Mouse (Mus musculus): Measurements from ENCODE around the gene March1.

The March1 gene

GRCm38 (mm10) chr8:66022815-66023214 is 405.1 kb downstream of the March1 start:
- no peak for DNase-seq

- no peak for DNase-seq
Observed at GRCm38 (mm10) chr8:66033651-66034050, 416.0 kb downstream of the March1 start.

GRCm38 (mm10) chr8:66034429-66034828 is 416.7 kb downstream of the March1 start:
- no peak for DNase-seq

GRCm38 (mm10) chr8:66094152-66094551 is 476.5 kb downstream of the March1 start:
- DNase-seq = no peak

GRCm38 (mm10) chr8:66098148-66098547 is 480.4 kb downstream of the March1 start:
- DNase-seq = no peak

- DNase-seq = no peak
Observed at GRCm38 (mm10) chr8:66119294-66119693, 501.6 kb downstream of the March1 start.

GRCm38 (mm10) chr8:66159648-66160047 is 541.9 kb downstream of the March1 start:
- no peak for DNase-seq

- no peak for DNase-seq
Observed at GRCm38 (mm10) chr8:66166835-66167234, 549.1 kb downstream of the March1 start.

- DNase-seq = no peak
Observed at GRCm38 (mm10) chr8:66167405-66168173, 549.9 kb downstream of the March1 start.

- no peak for DNase-seq
Observed at GRCm38 (mm10) chr8:66179336-66179735, 561.6 kb downstream of the March1 start.

GRCm38 (mm10) chr8:66181265-66181664 is 563.6 kb downstream of the March1 start:
- DNase-seq = no peak

- no peak for DNase-seq
Observed at GRCm38 (mm10) chr8:66182257-66182656, 564.6 kb downstream of the March1 start.

- no peak for DNase-seq
Observed at GRCm38 (mm10) chr8:66183454-66183853, 565.8 kb downstream of the March1 start.

GRCm38 (mm10) chr8:66185226-66185625 is 567.5 kb downstream of the March1 start:
- no peak for DNase-seq

- DNase-seq = no peak
Observed at GRCm38 (mm10) chr8:66194416-66194815, 576.7 kb downstream of the March1 start.

GRCm38 (mm10) chr8:66200169-66200568 is 582.5 kb downstream of the March1 start:
- DNase-seq = no peak

GRCm38 (mm10) chr8:66203814-66204438 is 586.2 kb downstream of the March1 start:
- no peak for DNase-seq

GRCm38 (mm10) chr8:66209553-66209952 is 591.9 kb downstream of the March1 start:
- no peak for DNase-seq

GRCm38 (mm10) chr8:66210294-66210693 is 592.6 kb downstream of the March1 start:
- no peak for DNase-seq

- no peak for DNase-seq
Observed at GRCm38 (mm10) chr8:66219974-66220373, 602.3 kb downstream of the March1 start.

- no peak for DNase-seq
Observed at GRCm38 (mm10) chr8:66229931-66230330, 612.2 kb downstream of the March1 start.

GRCm38 (mm10) chr8:66269546-66269945 is 651.8 kb downstream of the March1 start:
- DNase-seq = no peak

GRCm38 (mm10) chr8:66270116-66270515 is 652.4 kb downstream of the March1 start:
- DNase-seq = no peak

GRCm38 (mm10) chr8:66317824-66318223 is 700.1 kb downstream of the March1 start:
- DNase-seq = no peak
